Mouse (Mus musculus): ENCODE data around the gene S100a1.

Gene S100a1

DNA sequence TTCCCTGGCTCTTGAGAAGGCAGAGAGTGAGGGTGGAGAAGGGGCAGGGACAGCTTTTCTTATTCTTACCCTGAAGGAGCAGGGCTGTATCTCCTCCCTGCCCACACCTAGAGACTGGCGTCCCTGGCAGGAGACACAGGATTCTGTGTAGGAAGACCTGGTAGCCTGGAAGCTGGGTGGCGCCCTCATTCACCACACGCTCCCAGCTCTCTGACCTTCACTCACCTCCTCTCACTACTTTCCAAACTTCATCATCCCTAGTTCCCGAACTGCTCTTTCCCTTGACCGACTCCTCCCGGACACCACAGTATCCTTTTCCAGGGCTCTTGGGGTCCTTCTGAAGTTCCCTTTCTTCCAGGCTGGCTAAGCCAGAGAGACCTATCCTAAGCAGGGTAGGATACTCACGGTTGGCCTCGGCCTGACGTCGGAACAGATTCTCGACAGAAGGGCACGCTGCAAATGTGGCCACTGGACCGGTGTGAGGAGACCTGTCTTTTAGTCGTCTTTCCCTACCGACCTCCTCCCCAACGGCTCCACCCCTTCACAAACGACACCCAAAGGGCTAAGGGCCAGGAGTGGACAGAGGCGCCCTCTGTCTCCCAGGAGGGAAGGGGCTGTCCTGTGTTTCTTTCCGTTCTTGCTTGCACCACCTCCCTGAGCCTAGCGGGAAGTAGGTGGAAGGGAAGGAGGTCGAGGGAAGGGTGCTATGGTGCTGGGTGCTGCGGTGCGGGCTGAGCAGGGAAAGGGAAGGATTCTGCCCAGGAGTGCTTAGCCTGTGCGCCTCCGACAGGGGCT, at the start of gene S100a1, which contains the start of gene S100a13:
Gene S100a1, minus strand, starts transcription at position 597 of the 795 bp plus-strand sequence.
Gene S100a13, plus strand, starts transcription at position 640 of the 795 bp plus-strand sequence.
- peak; percentile 91 for DNase-seq

GRCm38 (mm10) chr3:90560008-90560628, 45.9 kb upstream of the S100a1 start, which contains the start of gene S100a3:
Gene S100a3 (plus strand): TSS chr3:90560578.
- DNase-seq = no peak

DNA sequence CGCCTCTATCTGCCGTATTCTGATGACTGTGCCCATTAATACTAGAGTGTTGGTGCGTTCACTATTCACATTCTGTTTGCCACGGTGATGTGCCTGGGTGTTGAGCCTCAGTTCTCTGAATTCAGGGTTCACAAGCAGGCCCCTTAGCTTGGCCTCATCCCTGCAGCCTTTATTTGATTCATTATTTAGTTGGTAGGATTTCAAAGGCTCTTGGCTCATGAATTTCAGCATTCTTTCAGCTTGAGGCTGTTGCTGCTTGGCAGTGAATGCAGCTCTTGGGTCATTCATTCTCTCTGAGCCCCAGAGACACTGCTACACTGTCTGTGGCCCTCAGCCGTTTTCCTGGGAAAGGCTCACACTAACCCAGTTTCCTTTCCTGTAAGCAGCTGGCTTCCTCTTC, 41.8 kb upstream of the S100a1 start:
- peak; percentile 12 for DNase-seq

DNA sequence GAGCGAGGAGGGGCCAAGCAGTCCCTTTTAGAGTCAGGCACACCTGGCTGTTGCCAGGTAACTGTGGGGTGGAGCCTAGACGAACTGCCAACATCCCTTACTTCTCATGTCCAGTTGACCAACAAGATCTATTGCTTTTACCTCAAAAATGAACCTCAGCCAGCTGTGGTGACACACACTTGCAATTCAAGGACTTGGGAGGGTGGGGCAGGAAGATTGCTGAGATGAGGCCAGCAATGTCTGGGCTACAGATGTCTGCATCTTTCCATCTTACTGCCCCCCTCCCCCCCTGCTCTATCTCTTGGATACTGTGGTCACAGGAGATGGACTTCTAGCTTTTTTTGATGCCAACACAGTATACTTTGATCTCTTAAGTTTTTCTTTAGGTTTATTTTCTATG, 38.0 kb upstream of the S100a1 start:
- DNase-seq = no peak

- no peak for DNase-seq
These were observed 36.2 kb upstream of the S100a1 start for GRCm38 (mm10) chr3:90550421-90550790.

- peak; percentile 22 for DNase-seq
These were observed 35.7 kb upstream of the S100a1 start for GRCm38 (mm10) chr3:90549676-90550420.

- peak; percentile 62 for DNase-seq
These were observed 26.7 kb upstream of the S100a1 start for GRCm38 (mm10) chr3:90540904-90541303.

GRCm38 (mm10) chr3:90537905-90538296, 23.7 kb upstream of the S100a1 start:
- DNase-seq = no peak

DNA sequence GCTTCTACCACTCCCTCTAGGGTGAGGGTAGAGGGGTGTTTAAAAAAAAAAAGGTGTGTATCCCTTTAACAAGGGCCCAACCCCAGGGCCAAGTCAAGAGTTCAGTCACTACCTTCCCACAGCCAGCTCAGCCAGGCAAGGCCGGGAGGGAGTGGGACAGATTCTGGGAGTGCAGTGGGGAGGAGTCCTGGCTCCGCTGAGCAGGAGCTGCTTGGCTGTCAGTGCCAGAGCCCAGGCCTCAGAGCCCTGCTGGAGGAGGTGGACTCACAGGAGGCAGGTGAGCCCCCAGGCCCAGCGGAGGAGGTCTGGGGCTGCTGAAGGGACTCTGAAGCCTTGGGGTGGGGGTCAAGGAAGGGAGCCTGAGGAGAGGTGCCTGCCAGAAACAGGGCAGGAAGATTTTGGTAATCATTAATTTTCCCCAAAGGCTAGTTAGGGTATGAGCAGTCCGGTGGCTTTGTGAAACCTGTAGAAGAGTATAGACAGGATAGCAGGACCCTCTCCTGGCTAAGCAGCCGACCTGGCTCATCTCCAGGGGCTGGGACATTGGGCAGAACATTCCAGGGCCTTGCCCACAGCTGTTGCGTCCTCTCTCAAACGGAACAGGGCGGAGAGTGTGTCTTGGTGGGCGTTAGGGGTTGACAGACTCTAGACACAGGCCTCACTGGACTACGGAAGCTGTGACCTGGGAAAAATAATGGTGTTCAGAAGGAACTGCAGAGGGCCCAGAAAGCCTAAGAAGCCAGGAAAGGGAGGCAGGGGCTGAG, 23.1 kb upstream of the S100a1 start, which contains the start of gene S100a16:
Gene S100a16, plus strand, starts transcription at position 114 of the 764 bp plus-strand sequence.
- DNase-seq = peak; percentile 90

GRCm38 (mm10) chr3:90535446-90535845, 21.3 kb upstream of the S100a1 start:
- DNase-seq = no peak

DNA sequence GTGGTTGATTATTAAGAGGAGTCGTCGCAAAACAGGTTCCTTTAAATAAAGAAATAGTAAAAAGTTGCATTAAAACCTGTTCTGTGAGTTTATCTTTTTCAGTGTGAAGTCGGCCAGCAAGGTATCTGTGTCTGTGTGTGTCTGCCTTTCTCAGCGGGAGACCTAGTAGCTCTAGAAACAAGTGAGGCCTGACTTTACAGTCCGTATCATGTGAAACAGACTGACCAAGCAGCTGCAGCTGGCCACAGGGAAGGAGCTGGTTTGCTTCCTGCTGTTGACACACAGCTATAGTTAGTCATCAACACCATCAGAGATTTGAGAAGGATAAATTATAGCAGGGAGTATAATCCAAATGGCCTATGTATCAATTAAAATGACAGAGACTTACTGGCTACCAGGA, 17.5 kb upstream of the S100a1 start:
- DNase-seq = no peak

- DNase-seq = no peak
These were observed 13.2 kb upstream of the S100a1 start for GRCm38 (mm10) chr3:90527291-90527873.

GRCm38 (mm10) chr3:90526580-90526979, 12.4 kb upstream of the S100a1 start, which contains the start of gene S100a14:
Gene S100a14 (plus strand): TSS chr3:90526856.
- DNase-seq = no peak

- no peak for DNase-seq
These were observed 11.9 kb upstream of the S100a1 start for GRCm38 (mm10) chr3:90526076-90526475.

DNA sequence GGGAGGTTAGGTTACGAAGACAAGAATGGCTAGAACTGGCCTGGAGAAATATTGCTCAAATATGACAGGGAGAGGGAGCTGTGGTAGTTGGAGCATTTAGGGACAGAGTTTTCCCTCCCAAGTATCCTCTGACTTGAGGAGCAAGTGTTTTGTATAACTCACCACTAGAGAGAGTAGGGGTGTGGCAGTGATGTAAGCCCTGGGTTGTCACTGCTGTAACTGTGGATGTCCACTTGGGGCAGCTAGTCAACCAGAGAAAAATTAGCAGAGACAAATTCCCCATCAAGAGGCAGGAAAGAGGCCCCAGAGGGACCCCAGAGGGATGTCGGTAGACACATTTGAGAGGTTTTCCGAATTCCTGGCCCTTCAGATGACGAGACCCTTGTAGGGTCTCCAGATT, 11.2 kb upstream of the S100a1 start:
- DNase-seq = peak; percentile 60

GRCm38 (mm10) chr3:90517711-90518110, 3.5 kb upstream of the S100a1 start:
- no peak for DNase-seq

DNA sequence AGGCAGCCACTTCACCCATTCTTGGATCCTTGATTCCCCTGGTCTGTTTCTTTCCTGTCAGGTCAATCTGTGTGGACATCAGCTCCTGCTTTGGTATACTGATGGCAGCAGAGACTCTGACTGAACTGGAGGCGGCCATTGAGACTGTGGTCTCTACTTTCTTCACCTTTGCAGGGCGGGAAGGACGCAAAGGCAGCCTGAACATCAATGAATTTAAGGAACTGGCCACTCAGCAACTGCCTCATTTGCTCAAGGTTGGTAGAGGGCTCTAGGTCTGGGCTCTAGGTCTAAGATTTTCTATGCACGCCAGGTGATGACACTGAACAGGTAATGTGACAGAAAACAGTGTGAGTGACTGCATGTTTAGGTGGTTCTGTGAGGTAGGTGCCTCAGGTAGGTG, 1.6 kb upstream of the S100a1 start:
- DNase-seq = no peak

- DNase-seq = peak; percentile 46
These were observed 1.1 kb upstream of the S100a1 start for GRCm38 (mm10) chr3:90515242-90515641.

GRCm38 (mm10) chr3:90514691-90515090, 499 bp upstream of the S100a1 start:
- DNase-seq = peak; percentile 77

GRCm38 (mm10) chr3:90512948-90513642, 1.1 kb downstream of the S100a1 start:
- DNase-seq = no peak

DNA sequence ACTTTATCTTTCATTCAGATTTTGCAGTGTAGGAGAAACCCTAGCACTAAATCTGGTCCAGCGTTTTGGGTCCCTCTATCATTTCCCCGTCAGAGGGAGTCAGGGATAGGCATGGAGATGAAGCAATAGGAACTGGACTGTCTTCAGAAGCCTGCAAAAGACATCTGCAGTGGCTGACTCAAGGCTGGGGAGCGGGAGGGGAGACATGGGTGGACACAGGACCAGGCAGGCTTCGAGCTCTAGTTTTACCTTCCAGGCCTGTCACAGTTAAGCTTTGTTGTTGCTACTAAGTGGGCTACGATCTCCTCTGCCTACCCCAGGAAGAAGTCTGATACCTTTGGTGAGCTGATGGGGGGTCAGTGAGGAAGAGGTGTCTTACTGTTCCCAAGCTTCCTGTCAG, 1.9 kb downstream of the S100a1 start:
- DNase-seq = no peak

DNA sequence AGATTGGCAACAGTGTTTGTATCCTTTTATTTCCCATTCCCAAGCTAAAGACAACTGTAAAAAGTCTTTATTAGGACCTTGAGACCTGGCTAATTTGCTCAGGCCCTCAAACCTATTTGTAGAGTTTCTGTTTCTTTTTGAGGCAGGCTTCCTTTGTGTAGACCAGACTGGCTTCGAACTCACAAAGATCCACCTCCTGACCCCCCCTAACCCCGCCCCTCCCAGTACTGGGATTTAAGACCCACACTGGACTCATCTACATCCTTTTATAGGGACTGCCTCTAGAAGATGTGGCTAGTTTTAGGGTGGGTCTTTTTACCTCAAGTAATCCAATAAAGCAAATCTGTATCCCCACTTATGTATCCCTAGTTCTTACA, 4.5 kb downstream of the S100a1 start:
- DNase-seq = no peak
